Mouse (Mus musculus): ENCODE data around the gene Ncaph2. TPM values are rescaled to one million over a fixed set of nuclear protein-coding genes. Genes with fewer than 3 reads are reported as not detected.

The Ncaph2 gene
- polyA plus RNA-seq, 1 experiment from 2014 or later, result 130 TPM

- WGBS, result 87% methylated on average over 4 of the region's 4 CpGs
- H3K36me3 ChIP-seq, result no peaks in the 10 kb centered on the region
- no peak overlapping the region for H3K27ac ChIP-seq
- H3K9me3 ChIP-seq, result no peaks in the 10 kb centered on the region
- no peak overlapping the region for H3K4me3 ChIP-seq (replicated peaks)
- no peaks in the 10 kb centered on the region for H3K4me1 ChIP-seq (replicated peaks)
- no peak overlapping the region for H3K9ac ChIP-seq (replicated peaks)
- no peak overlapping the region for H3K4me2 ChIP-seq (replicated peaks)
- ATAC-seq, result no peak
- no peaks in the 10 kb centered on the region for H3K27me3 ChIP-seq
Observed at GRCm38 (mm10) chr15:89396883-89397282, 41.4 kb downstream of the Ncaph2 start.

DNA sequence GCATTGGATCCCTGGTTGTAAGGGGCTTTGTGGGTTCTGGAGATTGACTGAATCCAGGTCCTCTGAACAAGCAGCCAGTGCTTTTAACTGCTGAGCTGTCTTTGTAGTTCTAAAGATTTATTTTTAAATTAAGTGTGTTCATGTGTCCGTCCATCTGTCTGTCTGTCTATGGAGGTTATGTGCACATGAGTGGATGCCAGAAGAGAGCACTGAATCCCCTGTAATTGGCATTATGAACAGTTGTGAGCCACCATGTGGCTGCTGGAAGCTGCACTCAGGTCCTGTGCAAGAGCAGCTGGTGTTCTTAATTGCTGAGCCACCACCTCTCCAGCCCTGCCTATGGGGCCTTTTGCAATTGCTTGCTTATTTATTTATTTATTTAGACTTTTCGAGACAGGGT lies 42.6 kb downstream of the Ncaph2 start:
- Histone ChIP-seq H3K9ac (replicated peaks) (no peak overlapping the region), H3K4me1 (replicated peaks) (no peaks in the 10 kb centered on the region), H3K4me3 (replicated peaks) (no peak overlapping the region), H3K9me3 (no peaks in the 10 kb centered on the region), H3K36me3 (no peaks in the 10 kb centered on the region), H3K4me2 (replicated peaks) (no peak overlapping the region), H3K27ac (no peak overlapping the region), H3K27me3 (no peaks in the 10 kb centered on the region)
- no peak for ATAC-seq
- 89% methylated on average over 2 of the region's 2 CpGs for WGBS

DNA sequence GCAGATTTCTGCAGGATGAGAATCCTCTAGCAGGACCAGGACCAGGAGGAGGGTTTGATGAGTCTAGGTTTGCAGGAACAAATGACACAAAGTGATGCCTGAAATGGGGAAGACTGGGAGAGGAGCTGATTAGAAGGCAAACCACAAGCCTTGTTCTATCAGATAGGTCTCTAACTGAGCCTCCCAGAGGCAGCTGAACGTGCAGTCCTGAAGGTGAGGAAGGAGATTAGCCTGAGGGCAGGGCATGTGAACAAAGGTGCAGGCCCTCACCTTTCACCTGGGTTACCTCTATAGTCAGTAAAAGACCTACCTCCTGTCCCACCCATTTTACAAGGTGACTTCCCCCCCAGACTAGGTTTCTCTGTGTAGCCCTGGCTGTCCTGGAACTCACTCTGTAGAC lies 44.2 kb downstream of the Ncaph2 start:
- ATAC-seq, result no peak
- Histone ChIP-seq H3K27ac (no peak overlapping the region), H3K9ac (replicated peaks) (no peak overlapping the region), H3K27me3 (no peaks in the 10 kb centered on the region), H3K4me3 (replicated peaks) (no peak overlapping the region), H3K4me1 (replicated peaks) (no peaks in the 10 kb centered on the region), H3K9me3 (no peaks in the 10 kb centered on the region), H3K36me3 (no peaks in the 10 kb centered on the region), H3K4me2 (replicated peaks) (no peak overlapping the region)
- 78% methylated on average over 1 of the region's 1 CpGs for WGBS

DNA sequence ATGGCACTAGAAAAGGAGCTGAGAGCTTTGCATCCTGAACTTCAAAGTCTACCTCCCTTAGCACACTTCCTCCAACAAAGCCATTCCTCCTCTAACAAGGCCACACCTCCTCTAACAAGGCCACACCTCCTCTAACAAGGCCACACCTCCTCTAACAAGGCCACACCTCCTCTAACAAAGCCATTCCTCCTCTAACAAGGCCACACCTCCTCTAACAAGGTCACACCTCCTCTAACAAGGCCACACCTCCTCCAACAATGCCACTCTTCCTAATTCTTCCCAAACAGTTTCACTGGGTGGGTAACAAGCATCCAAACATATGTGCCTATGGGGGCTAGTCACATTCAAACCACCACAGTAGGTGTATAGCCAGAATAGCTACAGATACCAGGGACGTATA lies 47.0 kb downstream of the Ncaph2 start:
- Histone ChIP-seq H3K27ac (no peak overlapping the region), H3K27me3 (no peaks in the 10 kb centered on the region), H3K4me2 (replicated peaks) (no peak overlapping the region), H3K9ac (replicated peaks) (no peak overlapping the region), H3K4me3 (replicated peaks) (no peak overlapping the region), H3K4me1 (replicated peaks) (no peaks in the 10 kb centered on the region), H3K36me3 (no peaks in the 10 kb centered on the region), H3K9me3 (peaks cover 3% of the 10 kb centered on the region; the same call in 1 of the 2 replicates)
- ATAC-seq, result no peak
- 92% methylated on average over 1 of the region's 1 CpGs for WGBS

DNA sequence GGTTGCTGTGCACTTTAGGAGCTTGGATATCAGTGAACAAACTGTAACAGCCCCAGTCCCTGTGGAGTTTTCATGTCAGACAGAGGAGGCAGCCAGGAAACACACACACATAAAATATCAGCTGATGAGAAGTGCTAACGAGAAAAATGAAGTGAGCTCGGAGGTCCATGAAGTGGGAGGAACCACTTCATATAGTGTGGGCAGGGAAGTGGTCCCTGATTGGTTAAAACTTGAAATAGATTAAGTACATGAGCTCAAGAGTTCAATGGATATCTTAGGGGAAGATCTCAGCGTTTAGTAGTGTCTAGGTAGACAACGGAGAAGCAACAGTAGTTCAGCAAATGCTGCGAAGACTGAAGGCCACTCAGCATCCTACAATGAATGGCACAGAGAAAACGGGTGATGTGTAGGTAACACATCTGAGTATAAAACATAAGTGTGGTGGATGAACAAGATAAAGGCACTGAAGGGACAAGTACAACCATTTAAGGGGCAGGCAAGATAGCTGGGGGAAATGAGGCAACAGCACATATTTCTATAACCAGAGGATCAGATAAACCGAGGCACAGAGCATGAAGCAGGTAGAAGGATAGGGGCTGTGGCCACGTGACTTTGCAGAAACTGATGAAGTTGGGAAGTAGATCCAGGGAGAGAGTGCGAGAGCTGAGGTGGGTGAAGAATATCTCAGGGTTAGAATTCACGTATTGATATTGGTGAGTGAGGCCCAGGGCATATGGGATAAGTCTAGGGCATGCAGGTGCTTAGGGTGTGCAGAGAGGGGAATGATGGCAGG lies 49.5 kb downstream of the Ncaph2 start:
- Histone ChIP-seq H3K4me3 (replicated peaks) (no peak overlapping the region), H3K4me2 (replicated peaks) (no peak overlapping the region), H3K27ac (no peak overlapping the region), H3K9me3 (peaks cover 12% of the 10 kb centered on the region), H3K9ac (replicated peaks) (no peak overlapping the region), H3K36me3 (no peaks in the 10 kb centered on the region), H3K4me1 (replicated peaks) (no peaks in the 10 kb centered on the region), H3K27me3 (no peaks in the 10 kb centered on the region)
- ATAC-seq, result no peak
- WGBS, result 87% methylated on average over 10 of the region's 10 CpGs

GRCm38 (mm10) chr15:89406691-89407090 lies 51.2 kb downstream of the Ncaph2 start:
- no peak overlapping the region for H3K4me2 ChIP-seq (replicated peaks)
- H3K9me3 ChIP-seq, result peaks cover 12% of the 10 kb centered on the region
- no peaks in the 10 kb centered on the region for H3K27me3 ChIP-seq
- H3K27ac ChIP-seq, result no peak overlapping the region
- no peaks in the 10 kb centered on the region for H3K36me3 ChIP-seq
- ATAC-seq, result no peak
- H3K9ac ChIP-seq (replicated peaks), result no peak overlapping the region
- no peak overlapping the region for H3K4me3 ChIP-seq (replicated peaks)
- no peaks in the 10 kb centered on the region for H3K4me1 ChIP-seq (replicated peaks)

GRCm38 (mm10) chr15:89410118-89410517 lies 54.6 kb downstream of the Ncaph2 start, which contains the start of gene Syce3:
Gene Syce3 (minus strand): TSS chr15:89410503.
- H3K4me1 ChIP-seq (replicated peaks), result no peaks in the 10 kb centered on the region
- H3K9me3 ChIP-seq, result peaks cover 12% of the 10 kb centered on the region
- H3K27ac ChIP-seq, result no peak within 1 kb of the TSS
- no peaks in the 10 kb centered on the region for H3K27me3 ChIP-seq
- no peak within 1 kb of the TSS for H3K4me2 ChIP-seq (replicated peaks)
- 92% methylated on average over 22 of the region's 24 CpGs for WGBS
- no peak within 1 kb of the TSS for H3K9ac ChIP-seq (replicated peaks)
- no peak within 1 kb of the TSS for H3K4me3 ChIP-seq (replicated peaks)
- H3K36me3 ChIP-seq, result no peaks in the 10 kb centered on the region
- no peak for ATAC-seq

GRCm38 (mm10) chr15:89415282-89415681 lies 59.8 kb downstream of the Ncaph2 start:
- Histone ChIP-seq H3K4me2 (replicated peaks) (no peak overlapping the region), H3K27ac (no peak overlapping the region), H3K4me1 (replicated peaks) (no peaks in the 10 kb centered on the region), H3K27me3 (no peaks in the 10 kb centered on the region), H3K4me3 (replicated peaks) (no peak overlapping the region), H3K36me3 (peaks cover 36% of the 10 kb centered on the region), H3K9me3 (no peaks in the 10 kb centered on the region), H3K9ac (replicated peaks) (no peak overlapping the region)
- ATAC-seq, result no peak
- 89% methylated on average over 8 of the region's 8 CpGs for WGBS

DNA sequence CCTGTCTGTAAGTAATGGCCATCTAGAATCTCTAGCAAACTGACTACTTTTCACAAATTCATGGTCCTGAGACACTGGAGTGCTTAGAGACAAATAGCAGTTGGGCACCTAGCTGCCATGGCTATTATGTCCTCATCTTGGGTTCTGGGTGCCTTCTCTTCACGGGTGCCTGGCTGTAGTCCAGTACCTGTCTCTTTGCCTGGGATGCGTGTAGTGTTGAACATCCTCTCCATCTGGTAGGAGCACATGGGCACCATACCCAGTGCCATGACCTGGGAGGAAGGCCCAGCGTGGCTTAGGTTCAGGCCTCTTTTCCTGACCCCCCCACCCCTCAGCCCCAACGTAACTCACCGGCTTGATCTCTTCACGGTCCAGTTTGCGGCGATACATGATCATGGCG lies 66.4 kb downstream of the Ncaph2 start:
- H3K9me3 ChIP-seq, result no peaks in the 10 kb centered on the region
- H3K36me3 ChIP-seq, result peaks cover 73% of the 10 kb centered on the region
- H3K4me3 ChIP-seq (replicated peaks), result no peak overlapping the region
- H3K9ac ChIP-seq (replicated peaks), result no peak overlapping the region
- 94% methylated on average over 9 of the region's 9 CpGs for WGBS
- H3K27me3 ChIP-seq, result no peaks in the 10 kb centered on the region
- no peak overlapping the region for H3K27ac ChIP-seq
- no peak overlapping the region for H3K4me2 ChIP-seq (replicated peaks)
- H3K4me1 ChIP-seq (replicated peaks), result no peaks in the 10 kb centered on the region
- ATAC-seq, result no peak

Small RNA genes lying within 50 kb of the gene (microRNA-seq; reads per million reads assigned to microRNA genes)
- 0.82 reads per million for gene Mir6959

Other genes with a start within 250 kb of the Ncaph2 start
- gene Tubgcp6, start 232.6 kb upstream of the Ncaph2 start, polyA plus RNA-seq (2015; fragmentation: Nextera tagmentation; extraction: Ambion mirVana), result 17.4 and 19.9 TPM in 2 replicates
- gene Hdac10, start 227.0 kb upstream of the Ncaph2 start, polyA plus RNA-seq (2015; fragmentation: Nextera tagmentation; extraction: Ambion mirVana), result 25.0 and 26.0 TPM in 2 replicates
- 8.2 TPM in 2 replicates for gene Mapk12, start 215.0 kb upstream of the Ncaph2 start, polyA plus RNA-seq (2015; fragmentation: Nextera tagmentation; extraction: Ambion mirVana)
- gene Mapk11, start 206.1 kb upstream of the Ncaph2 start, polyA plus RNA-seq (2015; fragmentation: Nextera tagmentation; extraction: Ambion mirVana), result 39.8 and 44.2 TPM in 2 replicates
- 102 and 115 TPM in 2 replicates for gene Plxnb2, start 174.9 kb upstream of the Ncaph2 start, polyA plus RNA-seq (2015; fragmentation: Nextera tagmentation; extraction: Ambion mirVana)
- 84.0 and 85.3 TPM in 2 replicates for gene Dennd6b, start 159.2 kb upstream of the Ncaph2 start, polyA plus RNA-seq (2015; fragmentation: Nextera tagmentation; extraction: Ambion mirVana)
- gene Ppp6r2, start 144.2 kb upstream of the Ncaph2 start, polyA plus RNA-seq (2015; fragmentation: Nextera tagmentation; extraction: Ambion mirVana), result 75.7 and 86.6 TPM in 2 replicates
- 80.6 and 88.7 TPM in 2 replicates for gene Sbf1, start 40.4 kb upstream of the Ncaph2 start, polyA plus RNA-seq (2015; fragmentation: Nextera tagmentation; extraction: Ambion mirVana)
- not detected in 2 replicates for gene Adm2, start 33.0 kb upstream of the Ncaph2 start, polyA plus RNA-seq (2015; fragmentation: Nextera tagmentation; extraction: Ambion mirVana)
- gene Miox, start 21.3 kb upstream of the Ncaph2 start, polyA plus RNA-seq (2015; fragmentation: Nextera tagmentation; extraction: Ambion mirVana), result not detected in 2 replicates
- gene Lmf2, start 60 bp upstream of the Ncaph2 start, polyA plus RNA-seq (2015; fragmentation: Nextera tagmentation; extraction: Ambion mirVana), result 32.1 and 36.4 TPM in 2 replicates
- gene Sco2, start 18.1 kb downstream of the Ncaph2 start, polyA plus RNA-seq (2015; fragmentation: Nextera tagmentation; extraction: Ambion mirVana), result 7.3 and 9.4 TPM in 2 replicates
- gene Tymp, start 21.3 kb downstream of the Ncaph2 start, polyA plus RNA-seq (2015; fragmentation: Nextera tagmentation; extraction: Ambion mirVana), result 2.3 and 2.4 TPM in 2 replicates
- gene Odf3b, start 23.6 kb downstream of the Ncaph2 start, polyA plus RNA-seq (2015; fragmentation: Nextera tagmentation; extraction: Ambion mirVana), result 1.3 TPM in 2 replicates
- gene Klhdc7b, start 29.2 kb downstream of the Ncaph2 start, polyA plus RNA-seq (2015; fragmentation: Nextera tagmentation; extraction: Ambion mirVana), result not detected in 2 replicates
- not detected in 2 replicates for gene Syce3, start 54.8 kb downstream of the Ncaph2 start, polyA plus RNA-seq (2015; fragmentation: Nextera tagmentation; extraction: Ambion mirVana)
- 0.94 and 1.3 TPM in 2 replicates for gene Cpt1b, start 70.1 kb downstream of the Ncaph2 start, polyA plus RNA-seq (2015; fragmentation: Nextera tagmentation; extraction: Ambion mirVana)
- gene C730034F03Rik, start 73.9 kb downstream of the Ncaph2 start, polyA plus RNA-seq (2015; fragmentation: Nextera tagmentation; extraction: Ambion mirVana), result 6.6 and 6.9 TPM in 2 replicates
- not detected in 2 replicates for gene Gm44502, start 74.0 kb downstream of the Ncaph2 start, polyA plus RNA-seq (2015; fragmentation: Nextera tagmentation; extraction: Ambion mirVana)
- 79.7 and 81.4 TPM in 2 replicates for gene Chkb, start 74.2 kb downstream of the Ncaph2 start, polyA plus RNA-seq (2015; fragmentation: Nextera tagmentation; extraction: Ambion mirVana)
- gene Mapk8ip2, start 98.2 kb downstream of the Ncaph2 start, polyA plus RNA-seq (2015; fragmentation: Nextera tagmentation; extraction: Ambion mirVana), result 72.9 and 75.9 TPM in 2 replicates
- 16.7 and 17.6 TPM in 2 replicates for gene Arsa, start 121.7 kb downstream of the Ncaph2 start, polyA plus RNA-seq (2015; fragmentation: Nextera tagmentation; extraction: Ambion mirVana)
- 13.3 and 14.8 TPM in 2 replicates for gene Shank3, start 143.9 kb downstream of the Ncaph2 start, polyA plus RNA-seq (2015; fragmentation: Nextera tagmentation; extraction: Ambion mirVana)
- gene Acr, start 212.6 kb downstream of the Ncaph2 start, polyA plus RNA-seq (2015; fragmentation: Nextera tagmentation; extraction: Ambion mirVana), result 2.5 and 2.6 TPM in 2 replicates
- gene Rabl2, start 236.2 kb downstream of the Ncaph2 start, polyA plus RNA-seq (2015; fragmentation: Nextera tagmentation; extraction: Ambion mirVana), result 70.8 and 80.3 TPM in 2 replicates

Data from midbrain, embryonic 13.5 days (tissue).